Mouse (Mus musculus): ENCODE data around the gene Capns2. TPM values are rescaled to one million over a fixed set of nuclear protein-coding genes. Genes with fewer than 3 reads are reported as not detected.

Gene Capns2
- 0.65 TPM for polyA plus RNA-seq (2015; fragmentation: Illumina TruSeq; extraction: RNeasy Lipid Tissue Mini Kit (QIAGEN cat#74804); ENCODE audit: low read depth, low replicate concordance)

GRCm38 (mm10) chr8:92901107-92901506 is at the start of gene Capns2:
Gene Capns2, plus strand, starts transcription at chr8:92901407.

GRCm38 (mm10) chr8:92855171-92855894 is 45.9 kb upstream of the Capns2 start, which contains the start of gene Lpcat2:
Gene Lpcat2, plus strand, starts transcription at chr8:92855339.

Other genes starting within 250 kb of the Capns2 start
- gene Irx6, start 227.1 kb upstream of the Capns2 start, polyA plus RNA-seq (2015; fragmentation: Illumina TruSeq; extraction: RNeasy Lipid Tissue Mini Kit (QIAGEN cat#74804); ENCODE audit: low read depth, low replicate concordance), result 0.21 TPM
- gene Mmp2, start 74.1 kb upstream of the Capns2 start, polyA plus RNA-seq (2015; fragmentation: Illumina TruSeq; extraction: RNeasy Lipid Tissue Mini Kit (QIAGEN cat#74804); ENCODE audit: low read depth, low replicate concordance), result 1.9 TPM
- 12.4 TPM for gene Lpcat2, start 46.1 kb upstream of the Capns2 start, polyA plus RNA-seq (2015; fragmentation: Illumina TruSeq; extraction: RNeasy Lipid Tissue Mini Kit (QIAGEN cat#74804); ENCODE audit: low read depth, low replicate concordance)
- 0.34 TPM for gene Slc6a2, start 58.7 kb downstream of the Capns2 start, polyA plus RNA-seq (2015; fragmentation: Illumina TruSeq; extraction: RNeasy Lipid Tissue Mini Kit (QIAGEN cat#74804); ENCODE audit: low read depth, low replicate concordance)
- not detected for gene Ces1a, start 146.8 kb downstream of the Capns2 start, polyA plus RNA-seq (2015; fragmentation: Illumina TruSeq; extraction: RNeasy Lipid Tissue Mini Kit (QIAGEN cat#74804); ENCODE audit: low read depth, low replicate concordance)
- gene Ces1b, start 178.6 kb downstream of the Capns2 start, polyA plus RNA-seq (2015; fragmentation: Illumina TruSeq; extraction: RNeasy Lipid Tissue Mini Kit (QIAGEN cat#74804); ENCODE audit: low read depth, low replicate concordance), result not detected
- gene Ces1c, start 229.9 kb downstream of the Capns2 start, polyA plus RNA-seq (2015; fragmentation: Illumina TruSeq; extraction: RNeasy Lipid Tissue Mini Kit (QIAGEN cat#74804); ENCODE audit: low read depth, low replicate concordance), result 0.40 TPM

Measured in brain, adult 10 weeks (tissue).